Comparison of ENCODE assay signal across 19 mouse cellular contexts in the genomic region with DNA sequence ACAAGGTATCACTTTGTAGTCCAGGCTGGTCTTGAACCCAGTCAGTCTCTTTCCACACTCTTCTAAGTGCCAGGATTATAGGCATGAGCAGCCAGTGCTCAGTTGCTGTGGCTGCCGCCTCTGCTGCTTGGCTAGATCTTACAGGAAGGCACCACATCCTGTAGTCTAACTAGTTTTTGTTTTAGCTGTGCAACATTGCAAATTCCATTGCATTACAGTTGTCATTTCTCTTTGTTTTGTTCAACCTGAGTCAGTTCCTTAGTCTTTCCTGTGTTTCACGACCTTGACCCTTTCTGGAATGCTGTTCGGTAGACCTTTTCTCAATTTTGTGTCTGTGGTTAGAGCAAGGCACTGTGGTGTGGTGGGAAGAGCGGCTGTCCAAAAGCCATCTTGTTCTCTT. TPM values are rescaled to one million over a fixed set of nuclear protein-coding genes. Genes with fewer than 3 reads are reported as not detected.
A peak's percentile ranks its signal among the peaks of the same experiment; 100 is the strongest.
DNase-seq lines count a peak whose midpoint lies in the region; ATAC-seq and TF ChIP-seq lines count a peak whose summit lies in the region.
"Had no signal": no experiment of that assay in that cellular context is flagged by ENCODE, and none has a peak within 500 bp of the region (broad histone marks: within the 10 kb centered on the region; RNA-seq: fewer than 3 reads in every experiment).

No protein-coding gene starts in this region.

- no peak overlapping the region for H3K4me2 ChIP-seq in kidney, embryonic 15.5 days
- H3K4me2 ChIP-seq in liver, postnatal 0 days (ENCODE audit: low read depth, low read length): no peak overlapping the region
- H3K4me2 ChIP-seq: embryonic facial prominence, embryonic 12.5 days; forebrain, embryonic 12.5 days; hindbrain, embryonic 12.5 days had no signal

- no peak for TF ChIP-seq EP300 in liver, postnatal 0 days (IDR thresholded peaks at IDR 0.05; ENCODE audit: low read depth)

- no peak overlapping the region for H3K4me3 ChIP-seq in kidney, embryonic 15.5 days (replicated peaks)
- no peak overlapping the region for H3K4me3 ChIP-seq in liver, postnatal 0 days (ENCODE audit: low read depth, low read length)
- no peak overlapping the region for H3K4me3 ChIP-seq in gastrocnemius, adult 2 months
- H3K4me3 ChIP-seq: embryonic facial prominence, embryonic 12.5 days; forebrain, embryonic 12.5 days; hindbrain, embryonic 12.5 days had no signal

- H3K27me3 ChIP-seq in kidney, embryonic 15.5 days: no peaks in the 10 kb centered on the region
- no peaks in the 10 kb centered on the region for H3K27me3 ChIP-seq in liver, postnatal 0 days (ENCODE audit: insufficient read depth, low read length)
- H3K27me3 ChIP-seq: embryonic facial prominence, embryonic 12.5 days; forebrain, embryonic 12.5 days; hindbrain, embryonic 12.5 days; Patski had no signal

- H3K9me3 ChIP-seq in kidney, embryonic 15.5 days (replicated peaks): no peaks in the 10 kb centered on the region
- H3K9me3 ChIP-seq in liver, postnatal 0 days (ENCODE audit: low read length): no peaks in the 10 kb centered on the region
- H3K9me3 ChIP-seq: embryonic facial prominence, embryonic 12.5 days; forebrain, embryonic 12.5 days; hindbrain, embryonic 12.5 days had no signal

- peaks cover 9% of the 10 kb centered on the region; the same call in 1 of the 2 replicates for H3K4me1 ChIP-seq in kidney, embryonic 15.5 days
- H3K4me1 ChIP-seq in liver, postnatal 0 days (ENCODE audit: insufficient read depth): no peaks in the 10 kb centered on the region
- H3K4me1 ChIP-seq: embryonic facial prominence, embryonic 12.5 days had no signal

- no peak for TF ChIP-seq CTCF in liver, postnatal 0 days (IDR thresholded peaks at IDR 0.05; ENCODE audit: low read depth)
- no peak for TF ChIP-seq CTCF in gastrocnemius, adult 2 months (IDR thresholded peaks at IDR 0.05)

- H3K27ac ChIP-seq in kidney, embryonic 15.5 days: no peak overlapping the region
- no peak overlapping the region for H3K27ac ChIP-seq in liver, postnatal 0 days (ENCODE audit: low read depth)
- H3K27ac ChIP-seq in gastrocnemius, adult 2 months: no peak overlapping the region
- H3K27ac ChIP-seq: embryonic facial prominence, embryonic 12.5 days; forebrain, embryonic 12.5 days; hindbrain, embryonic 12.5 days had no signal

- peak; percentile 7 to 23 for DNase-seq in kidney, adult 8-10 months
- DNase-seq in liver, postnatal 0 days: no peak
- DNase-seq in liver (no peak), R1 (ENCODE audit: low read depth, low spot score) (peak; percentile 85)
- no peak for DNase-seq in ovary, postnatal 36 days (ENCODE audit: low spot score)
- DNase-seq in gastrocnemius, adult 2 months: no peak
- DNase-seq: adrenal gland, postnatal 10 days; cerebellum, adult 11 months; cerebellum, adult 8-10 months; gastrocnemius, postnatal 25 days; heart, postnatal 10 days; heart, postnatal 4 days had no signal

- peaks cover 7% of the 10 kb centered on the region; the same call in 1 of the 2 replicates for H3K36me3 ChIP-seq in kidney, embryonic 15.5 days
- H3K36me3 ChIP-seq in liver, postnatal 0 days (replicated peaks; ENCODE audit: insufficient read depth, low read length): no peaks in the 10 kb centered on the region
- H3K36me3 ChIP-seq: embryonic facial prominence, embryonic 12.5 days; forebrain, embryonic 12.5 days had no signal

- intact Hi-C loops in gastrocnemius, adult 2 months (cut with DNase I): loop anchor here (2.0 kb wide), 1 partner anchor 232 kb away; no protein-coding TSS in a partner anchor

- no peak for ATAC-seq in kidney, embryonic 15.5 days (replicated peaks; ENCODE audit: low FRiP score)
- peak; percentile 13; the same call in 1 of the 2 replicates for ATAC-seq in liver, postnatal 0 days
- ATAC-seq: forebrain, embryonic 16.5 days; inflammation-experienced regulatory T-cells, adult 6 months; Patski had no signal

- WGBS in kidney, embryonic 15.5 days: 71% methylated on average over 4 of the region's 4 CpGs
- WGBS in liver, postnatal 0 days (ENCODE audit: insufficient replicate concordance): 65% methylated on average over 4 of the region's 4 CpGs

- no peak overlapping the region for H3K9ac ChIP-seq in kidney, embryonic 15.5 days
- H3K9ac ChIP-seq in liver, postnatal 0 days (replicated peaks): no peak overlapping the region
- H3K9ac ChIP-seq: embryonic facial prominence, embryonic 12.5 days; forebrain, embryonic 12.5 days; hindbrain, embryonic 12.5 days had no signal

RNA-seq across cellular contexts. Expression of gene Dtd1, which starts 37.5 kb away (rescaled TPM):
- polyA plus RNA-seq in kidney, embryonic 15.5 days (2015; fragmentation: Nextera tagmentation; extraction: Ambion mirVana): 47.3 and 48.1 TPM in 2 replicates
- 16.5 and 17.1 TPM in 2 replicates for polyA plus RNA-seq in liver, postnatal 0 days (2015; fragmentation: Nextera tagmentation; extraction: Ambion mirVana)
- 10 to 100 TPM; 11.6 to 12.4 TPM for total RNA-seq in gastrocnemius, adult 2 months (2021)

RNA-seq across cellular contexts. Expression of gene Smim26, which starts 43.4 kb away (rescaled TPM):
- 39.4 and 42.4 TPM in 2 replicates for polyA plus RNA-seq in kidney, embryonic 15.5 days (2015; fragmentation: Nextera tagmentation; extraction: Ambion mirVana)
- polyA plus RNA-seq in liver, postnatal 0 days (2015; fragmentation: Nextera tagmentation; extraction: Ambion mirVana): 35.6 and 39.6 TPM in 2 replicates
- total RNA-seq in gastrocnemius, adult 2 months (2021): 10 to 100 TPM; 76.4 to 95.3 TPM

Comparison
In these comparisons a context has a peak if more than half of its experiments do, and no peak if none do; other contexts are left out.
1. DNase-seq: peak in kidney, adult 8-10 months (2 of 2) and R1 (single experiment); none in liver, postnatal 0 days (single experiment), liver (single experiment), ovary, postnatal 36 days (single experiment) and gastrocnemius, adult 2 months (single experiment).